Mouse (Mus musculus) layer of hippocampus, adult 9-10 months (tissue): ENCODE results near the gene Ccar1.
"Not testable (repeated sequence)": the region's sequence is repeated elsewhere in the genome, so short reads cannot be mapped to it uniquely, and the experiment has no call there.

Source experiments
- DNase-seq: peaks from one replicate; pipeline ENCODE4 v3.0.0; 2022; ENCODE audit warnings: low spot score

Ccar1 gene

GRCm38 (mm10) chr10:62792177-62793090 lies at the start of gene Ccar1:
Ccar1 (minus strand) TSS chr10:62792286.
- DNase-seq, result peak; percentile 93

GRCm38 (mm10) chr10:62840687-62841086 lies 48.6 kb upstream of the Ccar1 start:
- no peak for DNase-seq

GRCm38 (mm10) chr10:62837987-62838386 lies 45.9 kb upstream of the Ccar1 start:
- DNase-seq, result no peak

DNA sequence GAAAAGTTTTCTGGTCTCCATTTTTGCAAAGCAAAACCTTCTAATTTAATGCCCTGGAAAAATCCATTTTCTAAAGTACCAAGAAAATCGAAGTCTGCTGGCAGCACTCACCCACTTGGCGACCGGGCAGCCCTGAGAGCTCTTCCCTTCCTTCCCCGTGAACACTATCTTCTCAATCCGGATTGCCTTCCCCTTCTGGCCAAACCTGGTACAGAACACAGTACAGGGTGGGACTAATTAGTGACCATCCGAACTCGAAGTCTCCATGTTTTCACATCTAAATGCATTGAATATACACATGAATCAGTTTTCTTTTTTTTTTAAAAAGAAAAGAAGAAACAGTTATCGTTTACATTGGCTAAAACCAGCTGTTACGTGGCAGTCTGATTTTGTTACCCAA lies 40.7 kb upstream of the Ccar1 start:
- DNase-seq, result no peak

- DNase-seq, result no peak
Measured at GRCm38 (mm10) chr10:62831546-62831945, 39.5 kb upstream of the Ccar1 start.

GRCm38 (mm10) chr10:62824474-62824873 lies 32.4 kb upstream of the Ccar1 start:
- DNase-seq, result no peak

GRCm38 (mm10) chr10:62823431-62823830 lies 31.3 kb upstream of the Ccar1 start:
- DNase-seq, result no peak

DNA sequence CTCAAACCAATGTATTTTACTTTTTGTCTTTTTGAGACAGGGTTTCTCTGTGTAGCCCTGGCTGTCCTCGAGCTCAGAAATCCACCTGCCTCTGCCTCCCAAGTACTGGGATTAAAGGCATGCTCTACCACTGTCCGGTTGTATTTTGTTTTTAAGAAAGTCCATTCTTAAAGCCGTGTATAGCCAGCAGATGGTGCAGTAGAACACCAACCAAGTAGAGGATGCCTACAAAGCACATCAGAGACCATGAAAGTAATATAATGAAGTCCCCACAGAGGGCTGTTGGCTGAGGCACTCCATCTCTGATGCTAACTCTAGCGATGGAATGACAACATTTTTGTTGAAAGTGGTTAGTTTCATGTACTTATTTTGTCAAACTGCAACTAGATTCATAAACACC lies 17.9 kb upstream of the Ccar1 start:
- DNase-seq, result no peak

GRCm38 (mm10) chr10:62808766-62809165 lies 16.7 kb upstream of the Ccar1 start:
- no peak for DNase-seq

DNA sequence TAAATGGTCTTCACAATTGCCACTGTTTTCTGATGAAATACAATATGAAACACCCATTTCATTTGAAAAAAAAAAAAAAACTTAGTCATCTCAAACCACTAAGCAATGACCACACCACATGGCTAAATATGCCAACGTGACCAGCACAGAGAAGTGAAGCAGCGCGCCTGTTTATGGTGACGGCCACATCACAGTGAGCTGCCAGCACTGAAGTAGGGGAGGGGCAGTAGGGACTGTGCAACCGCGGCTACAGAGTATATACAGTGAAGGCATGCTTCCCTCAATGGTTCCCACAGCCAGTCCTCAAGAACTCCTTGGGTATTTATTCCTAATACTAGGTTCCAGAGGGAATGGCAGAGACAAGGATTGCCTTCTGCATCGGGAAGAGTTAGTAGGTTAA lies 16.2 kb upstream of the Ccar1 start:
- DNase-seq, result no peak

GRCm38 (mm10) chr10:62804106-62804505 lies 12.0 kb upstream of the Ccar1 start:
- DNase-seq, result no peak

- no peak for DNase-seq
Measured at GRCm38 (mm10) chr10:62803296-62803695, 11.2 kb upstream of the Ccar1 start.

GRCm38 (mm10) chr10:62794221-62794620 lies 2.1 kb upstream of the Ccar1 start:
- DNase-seq, result no peak

DNA sequence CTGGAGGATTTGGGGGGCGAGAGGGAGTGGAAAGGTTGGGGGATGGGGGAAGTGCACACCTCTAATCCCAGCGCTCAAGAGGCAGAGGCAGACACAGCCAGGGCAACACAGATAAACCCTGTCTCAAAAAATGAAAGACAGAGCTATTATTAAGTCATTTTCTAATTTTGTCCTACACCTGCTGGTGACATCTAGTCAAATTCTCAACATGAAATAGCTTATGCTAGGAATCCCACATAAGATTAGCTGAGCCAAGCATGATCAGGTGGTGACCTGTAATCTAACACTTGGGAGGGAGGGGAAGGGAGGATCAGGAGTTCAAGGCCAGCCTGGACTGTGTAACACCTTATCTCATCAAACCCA lies 986 bp upstream of the Ccar1 start:
- no peak for DNase-seq

DNA sequence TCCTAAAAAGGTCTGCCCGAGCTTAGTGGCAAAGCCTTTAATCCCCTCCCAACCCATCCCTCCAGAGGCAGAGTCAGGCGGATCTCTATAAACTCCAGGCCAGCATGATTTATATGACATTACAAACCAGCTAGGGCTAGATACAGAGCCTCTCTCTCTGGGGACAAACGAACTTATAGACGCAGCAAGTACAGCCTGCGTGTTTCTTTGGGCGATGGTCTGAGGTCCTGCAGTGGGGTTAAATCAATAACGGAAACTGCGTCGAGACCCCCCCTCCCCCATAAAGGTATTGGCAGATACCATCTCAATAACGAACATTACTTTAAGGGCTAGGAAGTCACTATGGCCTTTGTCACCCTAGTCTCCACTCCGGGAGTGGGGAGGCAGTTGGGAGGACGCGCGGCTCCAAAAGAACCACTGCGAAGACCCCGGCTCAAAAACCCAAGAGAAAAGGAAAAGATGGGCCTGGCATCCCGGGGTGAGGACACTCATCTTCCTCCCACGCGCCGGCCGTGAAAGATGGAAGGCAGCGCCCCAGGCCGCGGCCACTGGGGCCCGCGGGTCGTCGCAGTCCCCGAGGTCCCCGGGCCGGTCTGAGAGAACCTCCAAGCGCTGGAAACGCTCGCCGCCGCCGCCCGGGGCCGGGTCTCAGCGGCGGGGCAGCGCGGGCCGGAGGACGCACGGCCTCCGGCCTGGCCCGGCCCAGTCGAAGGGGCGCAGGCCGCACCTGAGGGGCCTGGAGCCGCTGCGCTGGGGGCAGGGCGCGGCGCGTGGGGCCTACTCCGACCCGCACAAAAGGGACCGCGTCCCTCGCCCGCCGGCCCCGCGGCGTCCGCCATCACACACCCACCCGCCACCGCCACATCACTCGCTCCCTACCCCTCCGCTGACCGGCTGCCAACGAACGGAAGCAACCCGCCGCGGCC lies 572 bp downstream of the Ccar1 start:
- peak; percentile 12 for DNase-seq

DNA sequence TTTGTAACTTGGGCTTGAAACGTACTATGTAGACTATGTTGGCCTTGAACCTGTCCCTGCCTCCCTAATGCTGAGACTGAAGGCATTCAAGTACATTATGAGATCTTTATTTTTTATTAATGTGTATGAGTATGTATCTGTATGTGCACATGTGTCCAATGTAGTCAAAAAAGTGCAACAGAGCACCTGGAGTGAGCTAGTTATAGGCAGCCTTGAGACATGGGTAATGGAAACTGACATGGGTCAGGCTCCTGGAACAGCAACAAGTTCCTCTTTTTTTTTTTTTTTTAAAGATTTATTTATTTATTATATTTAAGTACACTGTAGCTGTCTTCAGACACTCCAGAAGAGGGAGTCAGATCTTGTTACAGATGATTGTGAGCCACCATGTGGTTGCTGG lies 10.3 kb downstream of the Ccar1 start:
- not testable (repeated sequence) for DNase-seq

DNA sequence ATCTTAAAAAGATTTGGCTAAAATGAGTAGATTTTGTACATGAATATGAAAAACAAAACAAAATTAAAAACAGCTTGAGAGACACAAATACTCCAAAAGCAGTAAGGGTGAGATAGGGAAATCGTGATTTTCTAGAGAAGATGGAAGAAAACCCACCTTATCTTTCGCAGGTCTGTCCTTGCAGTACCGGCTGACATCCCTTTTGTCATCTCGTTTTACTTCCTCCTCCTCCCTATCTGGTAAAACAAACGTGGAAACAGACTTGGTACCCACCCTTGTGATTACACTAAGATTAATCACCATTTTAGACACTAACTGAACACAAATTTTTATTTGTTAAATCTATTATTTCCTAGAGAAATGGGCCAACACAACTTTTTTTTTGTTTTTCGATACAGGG lies 41.3 kb downstream of the Ccar1 start:
- no peak for DNase-seq

GRCm38 (mm10) chr10:62739961-62740737 lies 51.9 kb downstream of the Ccar1 start:
- peak; percentile 41 for DNase-seq

DNA sequence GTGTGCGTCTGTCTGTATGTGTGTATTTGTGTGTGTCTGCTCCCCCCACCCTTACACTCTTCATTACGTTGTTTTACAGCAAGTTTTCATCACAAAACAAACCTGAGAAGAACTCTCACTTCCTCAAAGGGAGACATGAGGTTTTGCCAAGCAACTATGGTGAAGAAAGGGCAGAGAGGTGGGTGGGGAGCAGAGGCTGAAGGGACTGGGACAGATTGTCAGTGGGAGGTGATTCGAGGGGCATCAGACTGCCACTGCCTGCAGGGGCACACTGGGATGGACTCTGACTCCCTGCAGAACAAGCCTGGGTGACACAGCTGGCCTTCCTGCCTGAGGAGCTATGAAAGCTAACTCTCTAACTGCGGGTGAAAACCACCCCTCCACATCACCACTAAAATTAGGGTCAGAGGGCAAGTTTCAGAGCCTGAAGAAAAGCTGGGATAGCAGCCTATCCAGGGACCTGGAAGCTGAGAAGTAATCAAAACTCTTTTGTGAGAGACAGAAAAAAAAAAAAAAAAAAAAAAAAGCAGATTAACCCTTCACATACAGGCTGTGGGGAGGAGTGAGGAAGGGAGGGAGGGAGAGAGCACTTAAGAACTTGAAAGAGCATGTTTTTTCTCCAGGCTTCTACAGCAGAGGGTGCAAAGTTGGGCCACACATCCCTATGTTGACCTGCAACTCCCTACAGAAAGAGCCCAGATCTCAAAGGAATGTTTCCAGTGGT lies 55.0 kb downstream of the Ccar1 start:
- no peak for DNase-seq

DNA sequence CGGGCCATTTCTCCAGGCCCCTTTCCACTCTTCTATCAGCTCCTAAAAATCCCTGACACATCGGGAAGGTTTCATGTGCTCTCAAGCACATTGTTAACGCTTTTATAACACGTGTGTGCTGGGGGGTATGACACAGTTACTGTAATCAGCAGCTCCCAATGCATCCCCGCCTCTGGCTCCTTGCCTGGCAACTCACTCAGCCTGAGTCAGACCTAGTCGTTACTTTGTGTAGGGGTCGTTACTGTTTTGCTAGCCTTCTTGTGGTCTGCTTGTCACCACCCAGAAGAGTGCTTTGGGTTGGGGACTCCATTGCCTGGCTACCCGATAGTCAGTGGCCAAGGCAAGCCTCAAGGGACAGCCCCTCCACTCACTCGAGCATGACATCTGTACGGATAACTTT lies 61.3 kb downstream of the Ccar1 start:
- DNase-seq, result no peak
